Mouse (Mus musculus): Measurements from ENCODE around the gene Dynlrb2. TPM values are rescaled to one million over a fixed set of nuclear protein-coding genes. Genes with fewer than 3 reads are reported as not detected.

Dynlrb2 gene
- polyA plus RNA-seq, 1 experiment from 2014 or later: 1.3 TPM

GRCm38 (mm10) chr8:116508721-116509120, 3.9 kb downstream of the Dynlrb2 start:
- H3K36me3 ChIP-seq: no peaks in the 10 kb centered on the region
- H3K4me3 ChIP-seq: no peak overlapping the region
- H3K27me3 ChIP-seq: no peaks in the 10 kb centered on the region
- no peak overlapping the region for H3K9ac ChIP-seq (replicated peaks)
- no peak overlapping the region for H3K4me2 ChIP-seq (replicated peaks)
- H3K9me3 ChIP-seq: no peaks in the 10 kb centered on the region
- peaks cover 8% of the 10 kb centered on the region for H3K4me1 ChIP-seq
- no peak for ATAC-seq (ENCODE audit: low FRiP score, low read depth)
- H3K27ac ChIP-seq (replicated peaks): no peak overlapping the region
- WGBS: 92% methylated on average over 5 of the region's 5 CpGs

GRCm38 (mm10) chr8:116509247-116509646, 4.5 kb downstream of the Dynlrb2 start:
- peaks cover 8% of the 10 kb centered on the region for H3K4me1 ChIP-seq
- H3K4me3 ChIP-seq: no peak overlapping the region
- H3K9me3 ChIP-seq: no peaks in the 10 kb centered on the region
- no peaks in the 10 kb centered on the region for H3K27me3 ChIP-seq
- 70% methylated on average over 3 of the region's 3 CpGs for WGBS
- no peak overlapping the region for H3K27ac ChIP-seq (replicated peaks)
- no peak overlapping the region for H3K4me2 ChIP-seq (replicated peaks)
- no peak for ATAC-seq (ENCODE audit: low FRiP score, low read depth)
- H3K36me3 ChIP-seq: no peaks in the 10 kb centered on the region
- H3K9ac ChIP-seq (replicated peaks): no peak overlapping the region

GRCm38 (mm10) chr8:116519676-116520075, 14.9 kb downstream of the Dynlrb2 start:
- no peaks in the 10 kb centered on the region for H3K4me1 ChIP-seq

GRCm38 (mm10) chr8:116521208-116521607, 16.4 kb downstream of the Dynlrb2 start:
- Histone ChIP-seq H3K9ac (replicated peaks) (no peak overlapping the region), H3K4me1 (no peaks in the 10 kb centered on the region), H3K36me3 (no peaks in the 10 kb centered on the region), H3K4me3 (no peak overlapping the region), H3K27ac (replicated peaks) (no peak overlapping the region), H3K9me3 (peaks cover 12% of the 10 kb centered on the region), H3K4me2 (replicated peaks) (no peak overlapping the region), H3K27me3 (no peaks in the 10 kb centered on the region)
- WGBS: 89% methylated on average over 4 of the region's 4 CpGs
- no peak for ATAC-seq (ENCODE audit: low FRiP score, low read depth)

More at GRCm38 (mm10) chr8:116519676-116520075, 14.9 kb downstream of the Dynlrb2 start:
- Histone ChIP-seq H3K36me3 (no peaks in the 10 kb centered on the region), H3K9ac (replicated peaks) (no peak overlapping the region), H3K4me3 (no peak overlapping the region), H3K4me2 (replicated peaks) (no peak overlapping the region), H3K9me3 (peaks cover 12% of the 10 kb centered on the region), H3K27ac (replicated peaks) (no peak overlapping the region), H3K27me3 (no peaks in the 10 kb centered on the region)
- no peak for ATAC-seq (ENCODE audit: low FRiP score, low read depth)
- WGBS: 93% methylated on average over 5 of the region's 5 CpGs

GRCm38 (mm10) chr8:116521641-116522040, 16.9 kb downstream of the Dynlrb2 start:
- Histone ChIP-seq H3K9ac (replicated peaks) (no peak overlapping the region), H3K36me3 (no peaks in the 10 kb centered on the region), H3K4me3 (no peak overlapping the region), H3K9me3 (peaks cover 7% of the 10 kb centered on the region), H3K27ac (replicated peaks) (no peak overlapping the region), H3K4me1 (no peaks in the 10 kb centered on the region), H3K4me2 (replicated peaks) (no peak overlapping the region), H3K27me3 (no peaks in the 10 kb centered on the region)
- no peak for ATAC-seq (ENCODE audit: low FRiP score, low read depth)
- WGBS: 93% methylated on average over 3 of the region's 3 CpGs

GRCm38 (mm10) chr8:116522104-116522767, 17.5 kb downstream of the Dynlrb2 start:
- Histone ChIP-seq H3K36me3 (no peaks in the 10 kb centered on the region), H3K4me3 (no peak overlapping the region), H3K9ac (replicated peaks) (no peak overlapping the region), H3K4me1 (no peaks in the 10 kb centered on the region), H3K27ac (replicated peaks) (no peak overlapping the region), H3K9me3 (peaks cover 4% of the 10 kb centered on the region), H3K4me2 (replicated peaks) (no peak overlapping the region), H3K27me3 (no peaks in the 10 kb centered on the region)
- 88% methylated on average over 11 of the region's 11 CpGs for WGBS
- ATAC-seq (ENCODE audit: low FRiP score, low read depth): no peak

GRCm38 (mm10) chr8:116524915-116525314, 20.1 kb downstream of the Dynlrb2 start:
- no peak overlapping the region for H3K4me2 ChIP-seq (replicated peaks)
- WGBS: 87% methylated on average over 7 of the region's 7 CpGs
- H3K36me3 ChIP-seq: no peaks in the 10 kb centered on the region
- no peaks in the 10 kb centered on the region for H3K27me3 ChIP-seq
- ATAC-seq (ENCODE audit: low FRiP score, low read depth): no peak
- H3K27ac ChIP-seq (replicated peaks): no peak overlapping the region
- H3K4me3 ChIP-seq: no peak overlapping the region
- no peak overlapping the region for H3K9ac ChIP-seq (replicated peaks)
- H3K9me3 ChIP-seq: no peaks in the 10 kb centered on the region
- no peaks in the 10 kb centered on the region for H3K4me1 ChIP-seq

GRCm38 (mm10) chr8:116528736-116529135, 24.0 kb downstream of the Dynlrb2 start:
- ATAC-seq (ENCODE audit: low FRiP score, low read depth): no peak
- WGBS: 81% methylated on average over 7 of the region's 7 CpGs
- no peaks in the 10 kb centered on the region for H3K4me1 ChIP-seq
- no peaks in the 10 kb centered on the region for H3K9me3 ChIP-seq
- H3K27me3 ChIP-seq: no peaks in the 10 kb centered on the region
- no peak overlapping the region for H3K9ac ChIP-seq (replicated peaks)
- H3K36me3 ChIP-seq: no peaks in the 10 kb centered on the region
- H3K4me3 ChIP-seq: no peak overlapping the region
- no peak overlapping the region for H3K27ac ChIP-seq (replicated peaks)
- H3K4me2 ChIP-seq (replicated peaks): no peak overlapping the region

- Histone ChIP-seq H3K4me2 (replicated peaks) (no peak overlapping the region), H3K4me3 (no peak overlapping the region), H3K9ac (replicated peaks) (no peak overlapping the region), H3K4me1 (no peaks in the 10 kb centered on the region), H3K27ac (replicated peaks) (no peak overlapping the region), H3K27me3 (no peaks in the 10 kb centered on the region), H3K9me3 (no peaks in the 10 kb centered on the region), H3K36me3 (no peaks in the 10 kb centered on the region)
- ATAC-seq (ENCODE audit: low FRiP score, low read depth): no peak
- 84% methylated on average over 6 of the region's 6 CpGs for WGBS
Measured at GRCm38 (mm10) chr8:116533081-116533480, 28.3 kb downstream of the Dynlrb2 start.

- H3K9me3 ChIP-seq: no peaks in the 10 kb centered on the region
- ATAC-seq (ENCODE audit: low FRiP score, low read depth): no peak
- H3K4me3 ChIP-seq: no peak overlapping the region
- H3K36me3 ChIP-seq: no peaks in the 10 kb centered on the region
- H3K4me1 ChIP-seq: no peaks in the 10 kb centered on the region
- H3K27me3 ChIP-seq: no peaks in the 10 kb centered on the region; the same call in 1 of the 2 replicates
- no peak overlapping the region for H3K4me2 ChIP-seq (replicated peaks)
- 86% methylated on average over 5 of the region's 5 CpGs for WGBS
- H3K9ac ChIP-seq (replicated peaks): no peak overlapping the region
- no peak overlapping the region for H3K27ac ChIP-seq (replicated peaks)
Measured at GRCm38 (mm10) chr8:116536786-116537185, 32.0 kb downstream of the Dynlrb2 start.

- no peaks in the 10 kb centered on the region for H3K9me3 ChIP-seq
- 62% methylated on average over 7 of the region's 7 CpGs for WGBS
- H3K36me3 ChIP-seq: no peaks in the 10 kb centered on the region
- no peak overlapping the region for H3K4me3 ChIP-seq
- H3K4me2 ChIP-seq (replicated peaks): no peak overlapping the region
- ATAC-seq (ENCODE audit: low FRiP score, low read depth): no peak
- no peaks in the 10 kb centered on the region for H3K4me1 ChIP-seq
- no peak overlapping the region for H3K9ac ChIP-seq (replicated peaks)
- no peak overlapping the region for H3K27ac ChIP-seq (replicated peaks)
- H3K27me3 ChIP-seq: no peaks in the 10 kb centered on the region; the same call in 1 of the 2 replicates
Measured at GRCm38 (mm10) chr8:116538763-116539162, 34.0 kb downstream of the Dynlrb2 start.

- Histone ChIP-seq H3K4me3 (no peak overlapping the region), H3K36me3 (no peaks in the 10 kb centered on the region), H3K9me3 (no peaks in the 10 kb centered on the region), H3K27me3 (no peaks in the 10 kb centered on the region; the same call in 1 of the 2 replicates), H3K27ac (replicated peaks) (no peak overlapping the region), H3K4me1 (no peaks in the 10 kb centered on the region), H3K9ac (replicated peaks) (no peak overlapping the region), H3K4me2 (replicated peaks) (no peak overlapping the region)
- ATAC-seq (ENCODE audit: low FRiP score, low read depth): no peak
- WGBS: 95% methylated on average over 1 of the region's 1 CpGs
Measured at GRCm38 (mm10) chr8:116540136-116540535, 35.4 kb downstream of the Dynlrb2 start.

- no peak overlapping the region for H3K4me2 ChIP-seq (replicated peaks)
- H3K4me3 ChIP-seq: no peak overlapping the region
- 89% methylated on average over 5 of the region's 5 CpGs for WGBS
- H3K36me3 ChIP-seq: no peaks in the 10 kb centered on the region
- ATAC-seq (ENCODE audit: low FRiP score, low read depth): no peak
- H3K27me3 ChIP-seq: no peaks in the 10 kb centered on the region; the same call in 1 of the 2 replicates
- no peak overlapping the region for H3K9ac ChIP-seq (replicated peaks)
- no peaks in the 10 kb centered on the region for H3K9me3 ChIP-seq
- no peak overlapping the region for H3K27ac ChIP-seq (replicated peaks)
- H3K4me1 ChIP-seq: no peaks in the 10 kb centered on the region
Measured at GRCm38 (mm10) chr8:116542842-116543241, 38.1 kb downstream of the Dynlrb2 start.
